In genomic region chr6:113638302-113639040, GRCm38 (mm10) we compare ENCODE assay signal across 8 mouse cellular contexts. TPM values are rescaled to one million over a fixed set of nuclear protein-coding genes. Genes with fewer than 3 reads are reported as not detected.
DNase-seq lines count a peak whose midpoint lies in the region; ATAC-seq and TF ChIP-seq lines count a peak whose summit lies in the region.

TSS of gene Irak2 (plus strand) at chr6:113638467.

- TF ChIP-seq POLR2A in limb, embryonic 14.5 days (IDR thresholded peaks at IDR 0.05; ENCODE audit: borderline replicate concordance, extremely low read depth, insufficient read depth, insufficient read length): peak; percentile 30; the same call in 1 of the 2 replicates

- H3K4me1 ChIP-seq in embryonic facial prominence, embryonic 14.5 days (ENCODE audit: control insufficient read depth, insufficient read depth, low read length): no peaks in the 10 kb centered on the region
- no peaks in the 10 kb centered on the region for H3K4me1 ChIP-seq in limb, embryonic 14.5 days (ENCODE audit: control insufficient read depth, insufficient read depth, low read length)
- no peaks in the 10 kb centered on the region for H3K4me1 ChIP-seq in midbrain, postnatal 0 days (ENCODE audit: insufficient read depth, low read length)

- WGBS in embryonic facial prominence, embryonic 14.5 days: 8% methylated on average over 33 of the region's 37 CpGs
- 7% methylated on average over 36 of the region's 37 CpGs for WGBS in limb, embryonic 14.5 days
- 8% methylated on average over 37 of the region's 37 CpGs for WGBS in midbrain, postnatal 0 days

- H3K4me2 ChIP-seq in embryonic facial prominence, embryonic 14.5 days (ENCODE audit: low read depth, low read length): peak within 1 kb of the TSS; percentile 63
- peak within 1 kb of the TSS; percentile 58 for H3K4me2 ChIP-seq in limb, embryonic 14.5 days (replicated peaks; ENCODE audit: low read depth, low read length, severe bottlenecking)
- H3K4me2 ChIP-seq in midbrain, postnatal 0 days (ENCODE audit: low read depth, low read length, poor library complexity, severe bottlenecking): peak within 1 kb of the TSS; percentile 63

- H3K9me3 ChIP-seq in embryonic facial prominence, embryonic 14.5 days (ENCODE audit: control insufficient read depth, low read length): no peaks in the 10 kb centered on the region
- no peaks in the 10 kb centered on the region for H3K9me3 ChIP-seq in limb, embryonic 14.5 days (ENCODE audit: control insufficient read depth, low read length)
- H3K9me3 ChIP-seq in midbrain, postnatal 0 days (ENCODE audit: low read length): no peaks in the 10 kb centered on the region

- 0 out of 2 replicates have a peak, but pooled peaks cover 1% of the 10 kb centered on the region for H3K36me3 ChIP-seq in embryonic facial prominence, embryonic 14.5 days (ENCODE audit: control insufficient read depth, insufficient read depth, low read length)
- no peaks in the 10 kb centered on the region for H3K36me3 ChIP-seq in limb, embryonic 14.5 days (ENCODE audit: control insufficient read depth, insufficient read depth, low read length)
- H3K36me3 ChIP-seq in midbrain, postnatal 0 days (ENCODE audit: insufficient read depth, low read length): no peaks in the 10 kb centered on the region

- peak within 1 kb of the TSS; percentile 69 for H3K9ac ChIP-seq in embryonic facial prominence, embryonic 14.5 days (ENCODE audit: low read depth, low read length)
- H3K9ac ChIP-seq in limb, embryonic 14.5 days (ENCODE audit: low read depth, low read length, severe bottlenecking): peak within 1 kb of the TSS; percentile 63
- peak within 1 kb of the TSS; percentile 57 for H3K9ac ChIP-seq in midbrain, postnatal 0 days (replicated peaks; ENCODE audit: low read length, poor library complexity, severe bottlenecking)

- no peak within 1 kb of the TSS for H3K27ac ChIP-seq in embryonic facial prominence, embryonic 14.5 days (replicated peaks; ENCODE audit: low read depth, low read length)
- no peak within 1 kb of the TSS for H3K27ac ChIP-seq in limb, embryonic 14.5 days (replicated peaks; ENCODE audit: low read depth, low read length)
- no peak within 1 kb of the TSS for H3K27ac ChIP-seq in midbrain, postnatal 0 days (ENCODE audit: low read depth, low read length)

- no peaks in the 10 kb centered on the region for H3K27me3 ChIP-seq in embryonic facial prominence, embryonic 14.5 days (replicated peaks; ENCODE audit: control insufficient read depth, insufficient read depth, low read length)
- H3K27me3 ChIP-seq in limb, embryonic 14.5 days (ENCODE audit: control insufficient read depth, insufficient read depth, low read length): no peaks in the 10 kb centered on the region
- H3K27me3 ChIP-seq in midbrain, postnatal 0 days (ENCODE audit: insufficient read depth, low read length): no peaks in the 10 kb centered on the region

- peak; percentile 95 for ATAC-seq in embryonic facial prominence, embryonic 14.5 days (ENCODE audit: low read depth)
- ATAC-seq in limb, embryonic 14.5 days (ENCODE audit: low FRiP score, low read depth): peak; percentile 94
- ATAC-seq in midbrain, postnatal 0 days (ENCODE audit: low FRiP score): peak; percentile 92

- peak; percentile 94 for DNase-seq in 3134 (ENCODE audit: extremely low read depth, insufficient read length, low spot score)
- peak; percentile 97 for DNase-seq in adrenal gland, postnatal 36 days
- peak; percentile 94 for DNase-seq in embryonic facial prominence, embryonic 14.5 days (ENCODE audit: low spot score)
- peak; percentile 95 for DNase-seq in heart, adult 8-10 months (ENCODE audit: low spot score)
- DNase-seq in kidney, adult 9 months: peak; percentile 98
- peak; percentile 89 for DNase-seq in limb, embryonic 14.5 days (ENCODE audit: low spot score)
- DNase-seq in midbrain, postnatal 0 days (ENCODE audit: low spot score): peak; percentile 94
- peak; percentile 91 to 95 for DNase-seq in spleen, postnatal 14 days (ENCODE audit: low spot score in 2 of 2)

- H3K4me3 ChIP-seq in embryonic facial prominence, embryonic 14.5 days (ENCODE audit: low read depth, low read length): peak within 1 kb of the TSS; percentile 51
- H3K4me3 ChIP-seq in limb, embryonic 14.5 days (replicated peaks; ENCODE audit: low read length): peak within 1 kb of the TSS; percentile 51
- H3K4me3 ChIP-seq in midbrain, postnatal 0 days (ENCODE audit: low read depth, low read length): peak within 1 kb of the TSS; percentile 51

- TF ChIP-seq CTCF in midbrain, postnatal 0 days (IDR thresholded peaks at IDR 0.05): peak; percentile 96

RNA-seq across cellular contexts. Expression of gene Irak2, which starts in this region (rescaled TPM):
- 10 to 100 TPM; 17.8 to 21.9 TPM for total RNA-seq in adrenal gland, postnatal 36 days (2021)
- 2.2 and 2.5 TPM in 2 replicates for polyA plus RNA-seq in embryonic facial prominence, embryonic 14.5 days (2014; fragmentation: Nextera tagmentation; extraction: Ambion mirVana)
- 10 to 100 TPM in 2 of 4 experiments, 1 to 10 TPM in 2; 8.1 to 13.5 (median 10.6) TPM for total RNA-seq in heart, adult 8-10 months (2022)
- polyA plus RNA-seq in limb, embryonic 14.5 days (2012; rRNA removed): 9.0 and 9.1 TPM in 2 replicates
- polyA plus RNA-seq in limb, embryonic 14.5 days (2014; fragmentation: Nextera tagmentation; extraction: Ambion mirVana): 2.3 and 3.3 TPM in 2 replicates
- total RNA-seq in midbrain, postnatal 0 days (2014; rRNA removed): 5.2 and 7.6 TPM in 2 replicates
- polyA plus RNA-seq in midbrain, postnatal 0 days (2015; fragmentation: Nextera tagmentation; extraction: Ambion mirVana): 2.5 and 2.7 TPM in 2 replicates
